Mouse (Mus musculus) cerebellum, adult 18-20 months (tissue): ENCODE results near the gene 4933424G06Rik.

Experiments
- DNase-seq, 2 experiments: peaks; one replicate each; pipeline ENCODE4 v3.0.0; 2021

The 4933424G06Rik gene

DNA sequence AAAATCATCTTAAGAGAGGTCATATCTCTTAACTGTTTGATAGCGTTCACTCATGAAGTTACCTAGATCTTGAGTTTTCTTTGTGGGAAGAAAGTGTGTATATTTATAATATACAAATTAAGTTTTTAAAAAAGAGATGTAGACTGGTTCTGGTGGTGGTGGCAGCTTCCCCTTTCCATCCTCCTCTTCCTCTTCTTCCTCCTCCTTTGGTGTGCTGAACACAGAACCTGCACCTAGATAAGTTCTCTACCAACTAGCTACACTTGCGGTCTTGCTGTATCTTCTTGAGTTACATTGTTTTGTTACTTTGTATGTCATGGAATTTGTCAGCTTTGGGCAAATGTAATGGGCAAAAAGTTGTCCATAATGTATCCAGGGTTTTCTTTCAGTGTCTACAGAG is 1.2 kb downstream of the 4933424G06Rik start:
- DNase-seq: no peak

DNA sequence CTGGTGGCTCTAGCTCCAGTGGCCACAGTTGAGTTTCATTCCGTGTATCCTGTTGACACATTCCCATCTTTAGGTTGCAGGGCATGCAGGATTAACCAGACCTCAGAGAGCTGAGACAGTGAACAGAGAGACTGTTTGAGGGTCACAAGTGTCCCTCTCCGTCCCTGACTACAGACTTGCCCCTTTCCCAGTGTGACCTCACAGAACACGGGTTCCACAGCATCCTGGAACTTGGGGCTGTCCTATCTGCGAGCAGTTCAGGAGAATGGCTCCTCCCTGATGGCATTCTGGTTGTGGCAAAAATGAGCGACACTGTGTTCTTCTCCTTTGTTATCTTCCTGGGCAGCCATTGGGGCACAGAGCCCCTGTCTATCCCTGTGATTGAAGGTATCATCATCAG is 4.4 kb downstream of the 4933424G06Rik start, which contains the start of gene Actr1b:
Gene Actr1b, minus strand, starts transcription at position 112 of the 400 bp plus-strand sequence.
- no peak for DNase-seq

DNA sequence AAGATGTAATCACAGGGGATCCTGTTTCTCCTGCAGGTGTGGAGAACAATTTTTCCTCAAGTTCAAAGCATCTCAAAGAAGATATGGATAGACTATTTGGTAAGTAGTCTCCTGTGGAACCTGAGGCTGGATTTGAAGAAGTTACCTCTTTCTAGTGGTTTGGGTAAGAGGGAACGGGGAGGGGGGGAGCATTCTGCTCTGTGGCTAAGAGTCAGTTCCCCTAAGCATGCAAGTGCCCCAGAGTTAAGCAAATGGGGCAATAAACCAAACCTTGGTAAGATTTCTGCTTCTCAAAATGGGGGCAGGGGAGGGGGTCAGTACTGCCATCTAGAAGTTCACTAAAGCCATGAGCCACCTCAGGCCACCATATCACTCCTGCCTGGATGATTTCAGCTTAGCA is 8.8 kb downstream of the 4933424G06Rik start:
- DNase-seq: no peak

DNA sequence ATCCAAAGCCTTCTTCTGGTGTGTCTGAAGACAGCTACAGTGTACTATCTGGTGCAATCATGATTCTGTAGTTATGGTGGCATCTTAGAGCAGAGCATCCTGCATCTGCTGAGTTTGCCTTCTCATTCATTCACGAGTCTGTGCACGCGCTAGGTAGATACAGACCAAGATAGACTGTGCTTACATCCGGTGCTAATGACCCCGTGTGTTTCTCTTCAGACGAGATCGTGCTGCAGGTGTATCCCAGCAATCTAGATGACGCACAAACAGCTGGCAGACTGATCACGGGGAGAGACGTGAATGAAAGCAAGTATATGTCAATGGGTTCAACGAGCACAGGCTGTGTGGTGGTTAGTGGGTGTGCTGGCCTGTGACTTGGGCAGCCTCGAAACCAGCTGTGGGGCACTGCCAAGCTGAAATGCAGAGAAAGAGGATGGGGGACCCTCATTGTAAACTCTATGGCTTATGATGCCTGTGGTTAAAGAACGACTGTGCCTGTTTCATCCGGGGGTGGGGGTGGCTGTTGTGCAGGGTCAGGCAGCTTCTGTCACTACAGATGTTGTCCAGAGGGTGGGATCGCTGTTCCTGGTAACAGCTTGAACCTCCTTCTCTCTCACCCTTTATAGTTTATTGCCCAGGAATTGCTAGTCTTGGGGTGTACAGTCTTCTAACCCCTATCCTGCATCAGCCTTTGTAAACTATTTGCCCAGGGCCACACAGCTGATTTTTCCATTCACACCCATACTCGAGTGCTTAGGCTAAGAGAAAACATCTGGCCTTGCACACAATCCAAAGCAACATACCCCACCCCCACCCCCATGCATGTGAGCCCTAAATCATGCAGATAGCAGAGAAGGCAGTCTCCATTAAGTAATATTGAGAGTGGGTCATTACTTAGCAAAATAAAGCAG is 13.5 kb downstream of the 4933424G06Rik start:
- DNase-seq: no peak

DNA sequence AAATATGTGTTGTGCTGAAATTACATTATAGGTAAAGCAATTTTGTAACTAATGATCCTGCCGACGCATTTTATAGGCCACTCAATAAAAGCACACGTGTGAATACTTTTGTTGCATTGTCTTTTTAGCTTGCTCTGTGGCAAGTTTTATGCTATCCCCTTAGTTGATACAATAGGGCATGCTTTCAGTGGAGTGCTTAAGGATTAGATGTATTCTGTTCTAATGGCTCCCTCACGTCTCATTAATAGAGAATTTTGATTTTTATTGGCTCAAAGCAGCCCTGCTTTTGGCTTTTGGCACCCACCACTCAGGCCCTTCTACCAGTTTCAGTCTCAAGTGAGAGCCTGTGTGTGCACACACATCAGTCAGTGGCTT is 14.1 kb downstream of the 4933424G06Rik start:
- DNase-seq: no peak

DNA sequence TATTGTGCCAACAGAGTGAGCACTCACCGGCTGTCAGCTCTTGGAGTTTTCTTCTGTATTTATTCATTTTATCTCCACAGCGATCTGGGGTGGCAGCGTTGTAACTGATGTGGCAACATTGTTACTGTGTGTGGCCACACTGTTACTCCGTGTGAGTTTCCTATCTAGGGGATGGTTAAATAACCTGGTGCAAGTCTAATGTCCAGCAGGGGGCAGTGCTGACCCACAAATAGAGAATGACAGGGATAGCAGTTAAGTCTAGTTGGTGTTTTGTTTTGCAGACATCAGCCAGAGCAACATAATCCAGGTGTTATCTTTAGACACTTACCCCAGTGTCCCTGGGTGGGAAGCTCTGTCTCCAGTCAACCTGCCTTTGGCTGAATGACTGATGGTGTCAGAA is 27.4 kb downstream of the 4933424G06Rik start:
- peak; percentile 78 to 86 for DNase-seq

DNA sequence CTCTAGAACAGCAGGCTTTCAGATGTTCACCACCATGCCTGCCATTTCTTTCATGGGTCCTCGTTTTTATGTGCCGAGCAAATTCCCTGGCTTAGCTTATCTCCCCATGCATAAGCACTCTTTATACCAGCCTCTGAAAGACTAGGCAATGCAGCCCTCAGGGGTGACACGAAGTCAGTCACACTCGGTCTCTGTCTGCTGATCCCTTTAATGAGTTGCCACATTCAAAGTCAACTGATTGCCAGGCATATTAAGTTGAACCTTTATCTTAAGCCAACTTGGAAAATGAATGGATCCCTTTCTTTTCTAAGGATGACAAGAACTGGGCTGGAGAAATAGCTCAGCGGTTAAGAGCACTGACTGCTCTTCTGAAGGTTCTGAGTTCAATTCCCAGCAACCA is 29.3 kb downstream of the 4933424G06Rik start:
- DNase-seq: no peak

DNA sequence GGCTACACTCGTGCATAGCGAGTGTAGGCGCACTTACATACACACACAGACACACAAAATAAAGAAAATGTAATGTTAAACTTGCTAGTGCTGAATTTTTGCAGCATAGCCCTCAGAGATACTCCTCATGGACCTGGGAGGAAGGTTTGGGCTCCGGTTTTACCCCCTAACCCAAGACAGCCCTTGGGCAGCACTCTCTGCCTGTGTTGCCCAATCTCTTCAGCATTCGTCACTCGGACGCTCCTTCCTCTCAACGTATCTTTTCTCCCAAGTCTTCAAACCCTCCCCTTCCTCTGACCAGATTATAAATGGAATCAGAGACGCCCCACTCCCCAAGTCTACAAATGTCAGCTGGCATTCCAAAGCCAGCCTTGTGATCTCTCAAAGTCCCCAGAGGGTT is 33.1 kb downstream of the 4933424G06Rik start:
- DNase-seq: no peak

DNA sequence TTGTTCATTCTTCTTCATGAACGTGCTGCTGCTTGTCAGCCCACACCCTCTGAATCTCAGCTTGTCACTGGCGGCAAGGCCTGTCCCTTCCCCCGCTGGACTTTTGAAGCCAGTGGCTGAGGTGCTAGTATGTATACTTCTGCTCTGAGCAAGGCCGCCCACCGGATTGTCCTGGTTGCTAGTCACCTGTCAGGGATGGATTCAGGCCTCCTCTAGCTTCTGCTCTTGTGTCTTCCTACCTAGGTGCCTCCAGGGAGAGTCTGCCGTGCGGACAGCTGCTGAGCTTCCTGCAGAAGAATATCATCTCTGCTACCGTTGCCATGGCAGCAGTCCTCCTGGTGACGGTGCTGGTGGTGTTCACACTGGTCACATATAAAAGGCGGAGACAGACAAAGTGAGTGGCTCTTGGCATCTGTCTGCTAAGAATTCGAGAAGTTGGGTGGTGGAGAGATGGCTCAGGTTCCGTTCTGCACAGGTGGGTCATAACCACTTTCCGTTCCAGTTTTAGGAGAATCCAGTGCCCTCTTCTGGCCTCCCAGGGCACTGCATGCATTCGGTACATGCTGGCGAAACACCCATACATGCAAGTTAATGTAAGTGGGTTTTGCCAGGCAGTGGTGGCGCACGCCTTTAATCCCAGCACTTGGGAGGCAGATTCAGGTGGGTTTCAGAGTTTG is 34.5 kb downstream of the 4933424G06Rik start:
- DNase-seq: peak; percentile 76 to 82

DNA sequence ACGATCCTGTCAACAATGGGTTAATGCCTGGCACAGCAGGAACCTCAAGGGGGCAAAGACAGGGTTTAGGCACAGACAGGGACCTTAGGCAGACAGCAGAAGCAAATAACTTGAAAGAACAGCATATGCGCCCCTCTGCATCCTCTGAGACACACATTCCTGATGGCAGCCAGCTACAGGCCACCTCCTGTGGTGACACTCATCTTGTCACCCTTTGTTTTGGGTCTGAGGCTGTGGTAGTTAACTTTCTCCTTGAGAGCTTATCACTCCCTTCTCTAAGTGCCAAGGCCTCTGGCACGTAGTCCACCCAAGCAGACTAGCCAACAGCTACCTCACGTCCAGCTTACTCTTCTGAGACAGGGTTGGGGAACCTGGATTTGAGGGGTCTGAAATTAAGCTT is 35.7 kb downstream of the 4933424G06Rik start:
- no peak for DNase-seq

DNA sequence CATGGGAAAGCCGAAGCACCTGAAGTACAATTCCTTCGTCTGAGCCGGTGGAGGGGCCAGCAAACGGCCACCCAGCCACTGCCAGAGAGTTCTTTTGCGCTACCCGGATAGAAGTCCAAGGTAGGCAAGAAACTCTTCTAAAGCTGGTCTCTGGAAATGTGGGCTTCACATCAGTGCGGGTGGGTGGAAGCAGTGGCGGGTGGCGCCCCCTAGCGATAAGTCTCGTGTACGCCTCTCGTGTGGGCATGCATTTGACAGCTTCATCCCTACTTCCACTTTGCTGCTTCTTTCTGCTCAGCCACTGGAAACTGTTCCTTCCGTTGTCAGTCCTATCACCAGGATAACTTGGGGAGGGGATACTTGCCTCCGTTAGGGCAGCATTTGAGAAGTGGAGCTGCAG is 36.5 kb downstream of the 4933424G06Rik start:
- peak; percentile 9 to 31 for DNase-seq

DNA sequence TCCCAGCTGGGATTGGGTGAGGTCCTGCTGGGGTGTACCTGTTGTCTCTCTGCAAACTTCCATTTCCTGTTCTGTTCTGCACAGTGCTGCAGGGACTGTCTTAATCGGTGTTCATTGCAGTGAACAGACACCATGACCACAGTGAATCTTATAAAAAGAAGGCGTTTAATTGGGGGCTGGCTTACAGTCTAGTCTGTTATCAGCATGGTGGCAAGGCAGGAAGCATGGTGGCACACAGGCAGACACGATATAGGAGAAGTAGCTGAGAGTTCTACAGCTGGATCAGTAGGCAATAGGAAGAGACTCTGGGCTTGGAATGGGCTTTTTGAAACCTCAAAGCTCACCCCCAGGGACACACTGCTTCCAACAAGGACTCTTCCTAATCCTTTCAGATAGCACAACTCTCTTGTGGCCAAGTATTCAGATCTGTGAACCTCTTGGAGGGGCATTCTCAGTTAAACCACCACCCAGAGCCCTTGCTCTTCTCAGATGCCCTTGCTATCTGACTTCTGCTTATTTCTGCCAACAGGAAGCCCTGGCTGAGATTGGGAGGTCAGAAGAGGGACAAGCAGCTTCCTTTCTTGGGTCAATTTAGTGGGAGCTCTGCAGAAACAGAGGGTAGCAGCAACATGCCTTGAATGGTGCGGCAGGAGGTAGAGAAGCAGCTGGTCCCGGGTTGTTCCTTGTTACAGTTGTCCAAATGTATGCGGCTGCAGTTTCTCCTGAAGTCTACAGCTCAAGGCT is 44.2 kb downstream of the 4933424G06Rik start:
- no peak for DNase-seq

DNA sequence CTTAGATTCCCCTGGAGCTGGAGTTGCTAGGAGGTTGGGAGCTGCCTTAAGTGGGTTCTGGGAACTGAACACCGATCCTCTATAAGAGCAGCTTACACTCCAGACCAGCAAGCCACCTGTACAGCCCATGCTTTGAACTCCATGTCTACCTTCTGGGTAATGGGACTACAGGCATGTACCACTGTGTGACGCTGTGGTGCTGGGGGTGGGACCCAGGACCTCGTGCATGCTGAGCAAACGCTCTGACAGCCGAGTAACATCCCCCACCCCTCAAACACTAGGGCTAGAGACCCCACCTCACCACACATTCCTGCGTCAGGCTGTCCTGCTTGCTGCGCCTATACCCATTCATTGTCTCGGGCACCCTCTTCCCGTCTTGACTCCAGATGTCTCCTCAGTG is 48.6 kb downstream of the 4933424G06Rik start:
- no peak for DNase-seq

DNA sequence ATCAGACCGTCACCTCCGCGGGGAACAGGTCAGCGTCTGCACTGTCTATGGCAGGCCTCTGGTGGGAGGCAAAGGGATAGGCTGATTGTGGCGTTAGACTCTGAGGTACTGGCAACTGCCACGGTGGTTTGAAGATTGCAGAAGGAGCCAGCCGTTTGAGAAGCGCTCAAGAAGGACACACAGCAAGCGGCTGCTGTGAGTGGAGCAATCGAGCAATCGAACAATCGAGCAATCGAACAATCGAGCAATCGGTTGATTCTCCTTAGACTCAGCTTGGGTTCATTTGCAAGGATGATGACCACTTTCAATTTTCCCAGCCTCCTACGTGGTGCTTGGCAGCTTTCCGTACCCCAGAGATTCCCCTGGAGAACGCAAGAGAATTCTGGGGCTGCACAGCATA is 49.1 kb downstream of the 4933424G06Rik start:
- DNase-seq: no peak

DNA sequence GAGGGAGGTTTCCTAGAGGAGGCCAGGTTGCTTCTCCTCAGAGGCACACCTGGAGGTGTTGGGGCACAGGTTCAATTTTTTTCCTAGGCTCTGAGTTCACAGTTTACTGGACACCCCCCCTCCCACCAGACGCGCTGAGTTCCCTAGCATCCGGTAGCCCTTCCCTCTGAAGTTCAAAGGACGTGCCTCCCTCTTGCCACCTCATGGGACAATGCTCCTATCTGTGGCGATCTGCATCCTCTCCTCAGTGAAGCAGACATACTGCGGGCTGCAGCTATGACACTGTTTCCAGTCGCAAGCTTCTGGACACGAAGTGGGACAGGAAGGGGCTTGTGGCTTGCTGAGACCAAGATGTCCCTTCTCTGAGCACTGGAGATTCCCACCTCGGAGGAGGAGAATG is 50.5 kb downstream of the 4933424G06Rik start:
- DNase-seq: no peak

DNA sequence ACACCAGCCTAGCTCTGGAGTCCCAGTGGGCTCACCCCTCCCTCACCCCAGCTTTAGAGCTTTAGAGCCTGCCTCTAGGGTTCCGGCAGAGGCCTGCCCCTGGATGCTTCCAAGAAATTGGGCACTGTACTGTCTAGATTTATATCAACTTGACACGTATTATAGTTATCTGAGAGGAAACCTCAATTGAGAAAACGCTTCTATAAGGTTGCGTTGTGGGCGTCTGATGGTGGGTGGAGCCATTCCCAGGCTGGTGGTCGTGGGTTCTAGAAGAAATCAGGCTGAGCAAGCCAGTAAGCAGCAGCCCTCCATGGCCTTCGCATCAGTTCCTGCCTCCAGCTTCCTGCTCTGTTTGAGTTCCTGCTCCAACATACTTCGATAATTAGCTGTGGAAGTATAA is 51.1 kb downstream of the 4933424G06Rik start:
- no peak for DNase-seq

DNA sequence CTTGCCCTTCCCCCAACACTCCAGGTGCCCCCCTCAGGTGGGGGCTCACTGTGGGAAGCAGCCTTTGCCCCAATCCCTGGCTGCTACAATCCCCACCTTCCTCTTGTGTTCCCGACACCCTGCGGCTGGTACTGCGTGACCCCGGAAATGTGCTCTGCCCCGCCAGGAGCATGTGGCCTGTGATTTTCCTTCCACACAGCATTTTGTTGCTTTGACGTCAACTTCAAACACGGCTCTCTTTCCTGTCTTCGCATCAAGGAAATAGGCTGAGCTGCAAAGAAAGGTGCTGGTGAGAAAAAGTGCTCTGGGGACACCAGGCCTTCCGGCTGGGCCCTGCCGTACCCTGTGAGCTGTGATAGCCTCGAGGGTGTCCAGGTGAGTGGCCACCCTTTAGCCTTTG is 51.6 kb downstream of the 4933424G06Rik start, which contains the start of gene Zap70:
Gene Zap70, plus strand, starts transcription at position 231 of the 400 bp plus-strand sequence.
- DNase-seq: no peak

DNA sequence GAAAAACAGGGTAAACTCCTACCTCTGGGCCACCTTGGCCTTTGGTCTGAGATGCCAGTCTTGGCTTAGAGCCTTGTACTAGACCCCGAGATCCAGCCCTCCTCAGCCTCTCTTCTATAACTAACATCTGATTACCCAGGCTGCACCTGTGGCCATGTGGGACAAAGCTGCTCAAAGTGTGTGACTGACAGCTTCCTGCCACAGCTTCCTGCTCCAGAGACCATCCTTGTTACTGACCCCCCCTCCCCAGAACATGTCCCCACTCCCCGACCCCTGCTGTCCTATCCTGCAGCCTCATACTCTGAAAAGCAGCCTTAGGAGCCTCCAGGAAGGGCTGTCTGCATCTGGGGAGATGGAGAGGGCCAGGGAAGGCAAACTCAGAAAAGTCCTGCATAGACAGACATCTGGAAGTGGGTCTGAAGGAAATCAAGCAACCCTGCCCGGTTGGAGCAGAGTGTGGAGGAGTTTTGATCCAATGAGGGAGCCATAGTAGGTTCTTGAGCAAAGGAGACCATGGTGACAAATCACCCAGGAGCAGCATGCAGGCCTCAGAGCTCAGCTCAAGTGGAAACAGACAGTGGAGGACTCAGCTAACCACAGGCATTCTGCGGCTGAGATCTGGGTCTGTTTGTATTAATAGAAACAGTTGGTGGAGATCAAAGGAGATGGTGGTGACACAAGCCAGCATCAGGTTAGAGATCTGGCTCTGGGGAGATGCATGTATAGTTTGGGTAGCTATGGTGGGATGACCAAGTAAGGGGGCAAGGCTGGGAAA is 56.7 kb downstream of the 4933424G06Rik start:
- DNase-seq: no peak

DNA sequence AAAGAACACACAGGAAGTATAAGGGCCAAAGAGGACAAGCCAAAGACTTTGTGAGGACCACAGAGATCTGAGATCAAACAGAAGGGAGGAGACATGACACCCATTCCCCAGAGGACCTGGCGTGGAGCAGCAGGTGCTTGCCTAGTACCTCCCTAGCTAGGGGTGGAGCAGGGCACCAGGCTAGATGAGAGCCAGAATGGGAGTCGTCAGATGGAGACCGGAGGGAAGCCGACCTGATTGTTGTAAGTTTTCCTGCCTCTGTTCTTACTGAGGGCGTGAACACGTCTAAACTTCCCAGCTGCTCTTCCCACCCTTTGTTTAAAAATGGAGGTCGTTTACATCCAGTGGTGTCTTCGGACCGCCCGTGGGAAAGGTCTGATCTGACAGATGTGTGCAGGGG is 57.4 kb downstream of the 4933424G06Rik start:
- DNase-seq: no peak

DNA sequence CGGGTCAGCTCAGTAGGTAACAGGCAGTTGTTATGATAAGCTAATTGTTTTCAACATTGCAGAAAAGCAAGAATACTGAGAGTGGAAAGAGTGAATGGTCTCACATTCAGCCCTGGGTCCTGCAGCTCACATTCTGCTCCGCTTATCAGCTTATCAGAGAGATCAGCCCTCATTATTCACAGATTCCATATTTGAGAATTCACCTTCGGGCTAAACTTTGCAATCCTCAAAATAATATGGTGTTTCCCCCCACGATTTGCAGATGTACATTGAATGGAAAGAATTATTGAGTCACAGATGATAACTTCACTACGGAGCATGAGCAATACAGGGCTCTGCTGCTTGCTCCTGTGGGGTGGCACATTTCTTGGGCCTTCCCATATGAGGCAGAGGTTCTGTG is 58.8 kb downstream of the 4933424G06Rik start:
- no peak for DNase-seq

DNA sequence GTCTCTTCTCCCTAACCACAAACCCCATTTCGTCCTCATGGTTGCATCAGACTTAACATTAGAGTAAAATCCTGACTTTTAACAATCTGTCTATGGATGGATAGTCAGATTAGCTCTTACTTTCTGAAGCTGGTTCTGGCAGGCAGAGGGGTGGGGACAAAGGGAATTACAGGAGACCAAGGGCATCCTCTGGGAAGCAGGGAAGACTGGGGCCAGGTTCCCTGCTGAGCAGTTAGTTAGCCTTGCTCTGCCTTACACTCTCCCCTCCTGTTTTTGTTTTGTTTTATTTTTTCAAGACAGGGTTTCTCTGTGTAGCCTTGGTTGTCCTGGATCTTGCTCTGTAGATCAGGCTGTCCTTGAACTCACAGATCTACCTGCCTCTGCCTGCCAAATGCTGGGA is 60.0 kb downstream of the 4933424G06Rik start:
- no peak for DNase-seq

DNA sequence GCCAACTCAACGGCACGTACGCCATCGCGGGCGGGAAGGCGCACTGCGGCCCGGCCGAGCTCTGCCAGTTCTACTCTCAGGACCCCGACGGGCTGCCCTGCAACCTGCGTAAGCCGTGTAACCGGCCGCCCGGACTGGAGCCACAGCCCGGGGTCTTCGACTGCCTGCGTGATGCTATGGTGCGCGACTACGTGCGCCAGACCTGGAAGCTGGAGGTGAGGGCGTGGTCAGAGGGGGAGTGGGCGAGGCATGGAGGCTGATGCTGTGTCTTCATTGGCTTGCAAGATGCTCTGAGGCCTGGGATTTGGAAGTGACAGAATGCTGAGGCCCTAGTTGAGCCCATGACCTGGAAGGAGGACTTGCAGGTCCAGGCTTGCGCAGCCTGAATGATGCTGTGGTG is 61.0 kb downstream of the 4933424G06Rik start:
- DNase-seq: no peak
